Mouse (Mus musculus) cerebellum, postnatal 10 days (tissue): ENCODE measurements around the gene Sh3pxd2a.

Source experiments
- DNase-seq, 2 experiments: peaks; one replicate each; pipeline ENCODE4 v3.0.0; 2021; ENCODE audit warnings: mixed read lengths in 2 of 2

The Sh3pxd2a gene

GRCm38 (mm10) chr19:47329102-47329501, 135.1 kb downstream of the Sh3pxd2a start:
- DNase-seq, result no peak

GRCm38 (mm10) chr19:47327896-47328882, 136.0 kb downstream of the Sh3pxd2a start:
- DNase-seq, result no peak

DNA sequence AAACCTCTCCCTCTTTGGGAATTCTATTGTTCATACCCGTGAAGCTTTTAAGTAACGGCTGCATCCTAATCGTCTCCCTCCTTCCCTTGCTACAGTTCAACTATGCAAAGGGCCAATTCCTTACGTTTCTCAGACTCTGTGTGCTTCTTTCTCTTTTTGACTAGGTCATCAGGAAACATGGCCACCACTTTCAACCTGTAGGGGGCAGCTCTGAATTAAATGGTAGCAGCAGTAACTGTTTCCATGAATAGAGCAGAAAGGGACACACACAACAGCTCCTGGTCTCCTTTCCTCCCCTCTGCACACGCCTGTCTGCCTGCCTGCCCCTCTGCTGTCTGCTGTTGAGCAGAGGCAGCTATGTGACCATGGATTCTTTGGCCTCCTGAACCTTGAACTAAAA, 138.3 kb downstream of the Sh3pxd2a start:
- DNase-seq, result peak; percentile 68 to 72

DNA sequence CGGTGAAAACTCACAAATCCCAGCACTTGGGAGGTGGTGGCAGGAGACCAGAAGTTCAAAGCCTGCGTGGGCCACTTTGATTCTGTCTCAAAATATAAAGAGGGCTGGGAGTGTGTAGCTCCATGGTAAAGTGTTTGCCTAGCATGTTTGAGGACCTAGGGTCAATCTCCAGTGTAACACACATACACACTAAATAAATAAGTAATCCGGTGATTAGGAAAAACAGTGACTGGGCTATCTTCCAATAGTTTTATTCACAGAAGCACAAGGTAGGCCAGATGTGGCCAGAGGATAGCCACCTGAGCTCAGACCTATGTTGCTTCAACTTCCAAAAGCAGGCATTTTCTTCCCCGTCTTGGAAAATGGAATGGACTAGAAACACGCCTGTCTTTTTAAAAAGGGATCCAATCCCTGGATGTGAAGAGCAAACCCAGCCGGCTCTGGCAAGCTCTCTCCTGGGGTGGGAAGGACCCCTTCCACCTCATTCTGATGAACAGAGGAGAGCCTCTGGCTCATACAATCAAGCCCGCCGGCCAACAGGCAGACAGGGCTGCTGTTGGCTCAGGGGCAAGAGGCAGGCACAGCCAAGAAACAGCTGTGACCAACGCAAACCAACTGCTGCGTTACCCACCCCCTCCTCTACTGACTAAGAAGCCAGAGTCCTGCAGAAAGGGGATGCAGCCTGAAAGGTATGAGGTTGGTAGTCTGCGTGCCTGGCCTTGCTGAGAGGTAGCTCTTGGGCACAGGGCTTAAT, 140.9 kb downstream of the Sh3pxd2a start:
- DNase-seq, result peak; percentile 64 to 71

GRCm38 (mm10) chr19:47320331-47320668, 143.9 kb downstream of the Sh3pxd2a start:
- no peak for DNase-seq

DNA sequence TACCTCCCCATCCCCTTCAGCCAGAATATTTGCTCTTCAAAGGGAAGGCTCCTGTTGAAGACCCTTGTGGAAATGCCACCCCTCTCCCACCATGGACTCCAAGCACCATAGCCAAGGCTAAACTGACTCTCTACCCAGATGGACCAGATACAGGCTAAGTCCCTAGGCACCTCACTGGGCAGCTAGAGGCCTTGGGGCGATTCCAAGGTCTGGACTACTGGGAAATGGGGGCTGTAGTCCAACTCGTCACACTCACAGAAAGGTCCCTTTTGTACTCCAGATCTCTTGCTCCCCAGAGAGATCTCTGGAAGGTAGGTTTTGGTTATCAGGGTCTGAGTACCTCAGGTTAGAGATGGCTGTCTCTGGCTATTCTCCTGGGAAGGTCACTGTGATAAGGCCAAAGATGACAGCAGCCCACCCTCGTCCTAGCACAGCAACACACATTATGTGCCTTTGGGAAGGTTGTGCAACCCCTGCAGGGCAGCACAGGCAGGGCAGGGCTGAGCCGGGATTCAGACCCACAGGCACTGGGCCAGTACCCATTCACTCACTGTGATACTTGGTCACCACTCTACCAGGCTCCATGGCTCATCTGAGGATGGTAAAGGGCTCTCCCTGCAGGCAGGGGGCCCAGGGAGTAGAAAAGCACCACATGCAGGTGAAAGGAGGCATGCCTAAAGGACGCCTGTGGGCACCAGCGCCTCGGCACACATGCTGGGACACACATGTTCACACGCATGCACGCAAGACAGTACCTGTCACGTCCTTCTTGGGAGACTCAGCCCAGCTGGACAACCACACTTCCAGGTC, 144.5 kb downstream of the Sh3pxd2a start:
- DNase-seq, result no peak

DNA sequence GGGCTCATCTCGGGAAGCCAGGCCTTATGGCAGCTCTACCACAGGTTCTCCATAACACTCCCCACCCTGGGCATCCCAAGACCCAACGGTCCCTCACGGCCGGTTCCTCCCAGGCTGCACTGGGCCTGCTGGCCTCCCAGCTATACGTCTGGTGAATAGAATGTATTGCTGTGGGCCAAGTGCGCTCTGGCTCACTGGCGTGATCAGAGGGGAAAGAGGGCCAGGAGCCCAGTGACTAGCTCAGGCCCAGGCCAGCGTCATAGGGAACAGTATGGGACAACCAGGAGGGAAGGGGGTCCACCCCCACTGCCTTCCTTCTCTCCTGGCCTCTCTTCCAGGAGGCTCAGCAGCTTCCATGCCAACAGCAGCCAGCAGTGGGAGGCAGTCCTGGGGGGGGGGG, 145.1 kb downstream of the Sh3pxd2a start:
- DNase-seq, result no peak

DNA sequence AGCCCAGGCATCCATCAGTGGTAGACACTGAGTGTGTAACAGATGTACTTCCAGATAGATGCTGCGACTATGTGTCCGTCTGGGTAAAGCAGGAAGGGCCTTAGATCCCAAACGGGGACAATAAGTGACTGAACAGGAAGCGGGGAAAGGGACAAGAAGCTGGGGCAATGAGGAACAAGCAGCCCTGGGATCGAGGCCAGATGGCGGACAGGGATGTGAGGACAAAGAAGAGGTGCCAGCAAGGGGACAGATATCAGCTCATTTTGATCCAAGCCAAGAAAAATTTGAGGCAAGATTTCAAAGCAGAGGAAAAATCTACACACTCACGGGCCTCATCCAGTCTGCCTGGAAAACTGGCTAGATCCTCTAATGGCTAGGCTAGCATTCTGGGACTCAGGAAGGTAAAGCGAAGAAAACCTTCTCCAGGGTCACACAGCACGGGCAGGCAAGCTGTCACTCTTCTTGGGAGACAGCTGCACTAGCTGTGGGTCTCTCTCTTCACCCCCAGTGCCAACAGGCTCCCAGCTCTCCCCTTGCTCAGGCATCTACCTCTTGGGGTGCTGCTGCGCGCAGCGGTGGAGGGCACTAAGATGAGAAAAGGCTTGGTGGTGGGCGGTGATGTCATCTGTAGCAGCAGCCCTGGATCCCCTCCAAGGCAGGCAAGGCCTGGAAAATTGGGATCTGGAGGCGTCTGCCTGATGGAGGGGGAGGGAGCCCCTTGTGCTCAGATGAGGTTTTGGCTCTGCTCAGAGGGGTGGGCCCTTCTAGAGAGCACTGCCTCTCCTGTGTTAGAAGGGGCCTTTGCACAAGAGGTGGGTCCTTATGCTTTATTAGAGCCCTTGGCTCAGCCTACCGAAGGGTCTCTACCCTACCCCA, 146.9 kb downstream of the Sh3pxd2a start:
- peak; percentile 86 for DNase-seq

- DNase-seq, result peak in 1 of 2 experiments; percentile 34
These were observed 147.7 kb downstream of the Sh3pxd2a start for GRCm38 (mm10) chr19:47316288-47317062.

DNA sequence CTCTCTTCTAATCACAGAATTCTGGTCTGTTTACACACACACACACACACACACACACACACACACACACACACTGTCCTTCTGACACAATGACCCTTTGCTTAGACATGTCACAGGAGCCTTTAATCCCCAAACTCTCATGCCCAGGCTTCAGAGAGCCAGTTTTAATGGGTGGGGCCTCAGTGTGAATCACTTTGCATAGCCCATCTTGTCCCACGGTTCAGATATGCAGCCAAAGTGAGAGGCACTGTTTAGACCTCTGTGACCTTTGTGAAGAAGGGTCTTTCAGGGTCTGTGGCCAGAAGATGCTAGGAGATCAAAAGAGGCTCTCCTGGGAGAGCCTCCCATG, 148.3 kb downstream of the Sh3pxd2a start:
- no peak for DNase-seq

DNA sequence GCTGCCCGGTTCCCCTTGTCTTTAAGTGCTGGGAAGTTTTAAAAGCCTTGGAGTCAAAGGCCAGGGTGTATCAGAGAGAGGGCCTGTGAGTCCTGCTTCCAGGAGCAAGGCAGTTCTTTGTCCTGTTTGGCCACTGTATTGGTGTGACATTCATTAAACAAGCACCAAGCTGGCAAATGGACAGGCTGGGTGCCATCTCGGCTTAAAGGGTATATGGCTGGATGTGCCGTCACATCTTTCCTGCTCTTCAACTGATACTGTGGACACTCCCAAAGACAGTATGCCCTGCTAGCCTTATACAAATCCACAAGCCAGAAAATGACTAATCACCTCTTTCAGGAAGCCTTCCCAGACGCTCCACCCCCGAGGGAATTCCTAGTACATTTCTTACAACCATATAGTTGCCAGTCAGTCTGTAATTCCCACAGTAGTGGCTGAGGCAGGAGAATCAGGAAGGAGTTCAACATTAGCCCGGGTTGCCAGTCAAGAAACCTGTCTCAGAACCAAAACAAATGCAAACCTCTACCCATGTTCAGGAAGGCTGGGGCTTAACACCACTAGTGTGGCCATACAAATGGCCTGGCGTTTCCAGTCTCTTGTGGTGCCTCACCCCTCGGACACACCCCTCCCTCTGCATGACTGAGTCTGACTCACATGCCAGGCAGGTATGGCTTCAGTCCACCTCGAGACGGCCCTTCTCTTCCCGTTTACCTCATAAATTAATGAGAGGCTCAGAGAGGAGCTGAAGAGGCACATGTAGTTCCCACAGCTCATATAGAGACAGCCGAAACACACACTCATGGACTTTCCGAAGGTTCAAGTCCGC, 148.9 kb downstream of the Sh3pxd2a start:
- DNase-seq, result no peak

DNA sequence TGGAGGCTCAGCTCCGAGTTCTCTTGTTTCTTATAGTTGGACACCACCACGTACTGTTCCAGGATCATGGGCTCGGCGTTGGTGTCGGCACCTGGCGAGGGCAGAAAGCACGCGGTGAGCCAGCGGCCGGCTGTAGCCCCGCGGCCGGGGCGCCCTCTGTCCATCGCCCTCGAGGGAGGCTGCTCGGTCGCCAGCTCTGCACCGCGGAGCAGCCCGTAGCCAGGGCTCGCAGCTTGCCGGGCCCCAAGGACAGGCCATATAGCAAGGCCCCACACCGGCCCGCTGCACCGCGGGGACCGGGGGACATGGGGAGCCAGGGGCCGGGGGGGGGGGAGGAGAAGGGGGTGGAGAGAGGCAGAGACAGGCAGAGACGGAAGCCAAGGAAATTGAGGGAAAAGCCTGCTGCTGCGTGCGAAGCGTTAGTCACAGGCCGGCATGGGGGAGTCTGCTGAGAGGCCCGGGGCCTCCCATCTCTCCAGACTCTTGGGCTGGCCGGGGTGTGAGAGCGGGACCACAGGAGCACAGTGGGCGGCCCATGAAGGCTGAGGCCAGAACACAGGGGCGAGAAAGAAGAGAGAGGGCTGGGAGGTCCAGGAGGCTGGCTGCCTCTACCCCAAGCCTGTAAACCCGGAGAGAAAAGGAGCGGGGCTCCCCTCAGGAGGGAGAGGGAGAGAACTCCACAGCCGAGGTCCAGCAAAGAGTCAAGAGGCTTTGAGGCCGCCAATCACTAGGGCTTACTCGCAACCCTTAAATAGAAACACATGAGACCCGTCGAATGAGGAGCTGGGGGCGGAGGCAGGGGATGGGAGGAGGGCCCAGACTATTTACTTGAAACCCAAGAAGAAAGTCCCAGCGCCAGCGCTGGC, 149.9 kb downstream of the Sh3pxd2a start:
- peak in 1 of 2 experiments; percentile 30 for DNase-seq

- peak; percentile 74 to 83 for DNase-seq
These were observed 150.7 kb downstream of the Sh3pxd2a start for GRCm38 (mm10) chr19:47313387-47314075.

DNA sequence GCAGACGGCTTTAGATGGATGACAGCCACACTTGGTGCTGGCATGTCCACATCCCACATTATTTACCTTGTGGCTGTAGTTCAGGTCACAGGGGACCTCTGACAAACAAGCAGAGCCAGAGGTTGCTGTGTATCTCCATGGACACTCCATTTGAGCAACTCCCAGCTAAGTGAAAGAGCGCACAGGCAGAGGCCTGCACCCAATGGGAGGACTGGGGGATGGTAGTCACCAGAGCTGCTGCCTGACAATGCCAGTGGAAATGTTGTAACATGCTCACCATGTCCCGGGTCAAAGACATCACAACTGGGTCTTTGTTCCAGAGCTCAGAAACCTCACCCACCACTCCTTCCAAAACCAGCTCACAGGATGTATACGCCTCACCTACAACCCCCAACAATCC, 153.0 kb downstream of the Sh3pxd2a start:
- DNase-seq, result no peak

DNA sequence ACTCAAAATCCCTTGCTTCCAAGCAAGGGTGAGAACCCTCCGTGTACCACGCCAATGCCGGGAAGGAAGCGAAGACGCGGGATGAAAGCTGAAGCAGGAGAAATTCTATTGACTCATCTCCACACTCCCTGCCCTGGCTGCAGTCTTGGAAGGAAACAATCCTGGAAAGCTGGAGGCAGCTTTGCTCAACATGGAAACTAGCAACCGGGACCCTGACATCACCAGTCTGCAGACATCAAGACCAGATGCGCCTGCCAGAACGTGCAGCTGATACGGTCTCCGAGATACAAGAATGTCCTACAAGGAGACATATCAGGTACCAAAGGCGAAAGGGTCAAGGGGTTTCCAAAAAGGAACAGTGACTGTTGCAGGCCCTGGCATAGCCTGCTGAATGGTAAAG, 154.4 kb downstream of the Sh3pxd2a start:
- no peak for DNase-seq

DNA sequence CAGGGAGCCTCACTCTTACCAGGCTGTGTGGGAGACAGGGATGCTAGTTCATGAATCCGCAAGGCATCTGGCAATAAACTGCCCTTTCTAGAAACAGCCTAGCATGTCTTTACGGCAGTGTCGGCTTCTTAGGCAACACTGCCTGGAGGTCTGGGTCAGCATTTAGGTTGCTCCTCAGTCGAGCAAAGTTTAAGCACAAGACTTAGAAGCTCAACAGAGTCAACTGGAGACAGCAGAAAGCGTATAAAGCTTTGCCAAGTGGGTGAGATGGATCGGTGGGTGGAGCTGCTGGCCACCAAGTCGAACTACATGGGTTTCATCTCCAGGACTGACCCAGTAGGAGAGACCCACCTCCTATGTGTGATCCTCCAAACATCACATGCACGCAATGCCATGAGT, 157.3 kb downstream of the Sh3pxd2a start:
- no peak for DNase-seq

DNA sequence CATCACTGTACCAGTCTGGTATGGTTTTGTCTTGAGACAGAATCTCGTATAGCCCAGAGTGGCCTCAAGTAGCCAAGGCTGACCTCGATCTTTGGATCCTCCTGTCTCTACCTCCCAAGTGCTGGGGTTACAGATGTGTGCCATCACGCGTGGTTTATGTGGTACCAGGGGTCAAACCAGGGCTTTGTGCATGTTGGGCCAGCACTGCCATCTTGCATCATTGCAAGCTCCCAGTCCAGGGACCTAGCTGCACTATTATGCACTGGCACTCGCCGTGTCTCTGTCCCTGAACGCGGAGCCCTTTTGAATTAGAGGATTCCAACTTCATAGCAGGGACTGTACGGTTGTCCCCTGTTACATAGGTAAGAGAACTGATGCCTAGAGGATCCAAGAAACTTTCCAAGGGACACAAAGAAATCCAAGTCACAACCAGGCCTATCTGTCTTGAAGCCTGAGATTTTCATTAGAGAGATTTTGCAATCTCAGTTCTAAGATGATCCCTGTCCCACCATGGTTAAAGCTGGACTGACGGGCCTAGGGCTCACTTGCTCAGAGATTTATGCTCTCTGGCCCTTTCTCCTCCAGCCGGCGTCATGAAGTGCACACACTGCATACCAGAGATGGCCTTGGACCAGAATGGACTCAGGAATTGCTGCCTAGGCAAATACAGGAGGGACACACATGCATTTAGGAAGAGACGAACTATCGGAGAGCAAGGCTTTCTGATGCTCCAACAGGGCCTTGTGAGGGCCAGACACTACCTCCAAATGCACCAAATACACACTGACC, 157.9 kb downstream of the Sh3pxd2a start:
- DNase-seq, result no peak

DNA sequence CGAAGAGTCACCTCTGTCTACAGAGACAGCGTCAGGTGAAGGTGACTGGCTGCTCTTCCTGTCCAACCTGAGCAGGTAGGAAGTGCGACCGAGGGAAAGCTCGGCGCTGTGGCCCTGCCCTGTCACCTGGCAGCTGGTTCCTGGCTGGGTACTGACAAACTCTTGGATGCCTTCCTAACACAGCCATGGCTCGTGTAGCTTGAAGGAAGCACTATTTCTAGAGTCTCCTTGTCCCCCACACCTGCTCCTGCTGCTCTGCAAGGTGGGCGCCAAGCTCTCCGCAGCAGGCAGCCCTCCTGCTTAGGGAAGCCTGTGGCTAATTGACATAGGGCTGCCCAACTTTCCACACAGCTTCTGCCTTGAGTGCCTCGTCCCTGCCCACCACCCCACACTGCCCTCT, 158.8 kb downstream of the Sh3pxd2a start:
- DNase-seq, result peak; percentile 65 to 72
